Mouse (Mus musculus): ENCODE data around the gene Arhgap19.

The Arhgap19 gene

DNA sequence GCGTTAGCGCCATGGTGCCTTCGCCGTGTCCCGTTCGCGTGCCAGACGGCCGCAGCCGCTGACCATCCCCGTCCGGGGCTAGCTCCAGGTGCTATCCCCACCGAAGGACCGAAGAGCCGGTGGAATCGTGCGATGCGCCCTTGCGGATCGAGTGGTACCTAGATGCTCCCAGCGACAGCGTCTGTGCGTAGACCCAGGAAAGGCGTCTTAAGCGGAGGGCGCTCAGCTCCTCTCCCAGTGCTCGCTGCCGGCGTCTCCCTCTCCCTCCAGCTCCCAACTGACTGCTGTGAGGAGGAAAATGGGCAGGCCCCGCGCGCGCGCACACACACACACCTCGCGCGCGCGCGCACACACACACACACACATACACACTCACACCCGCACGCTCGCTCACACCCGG is 58.5 kb downstream of the Arhgap19 start, which contains the start of gene Slit1:
Gene Slit1 (minus strand): TSS at position 270 of the 400 bp plus-strand sequence.
- DNase-seq (ENCODE audit: low read depth, low spot score), result no peak

DNA sequence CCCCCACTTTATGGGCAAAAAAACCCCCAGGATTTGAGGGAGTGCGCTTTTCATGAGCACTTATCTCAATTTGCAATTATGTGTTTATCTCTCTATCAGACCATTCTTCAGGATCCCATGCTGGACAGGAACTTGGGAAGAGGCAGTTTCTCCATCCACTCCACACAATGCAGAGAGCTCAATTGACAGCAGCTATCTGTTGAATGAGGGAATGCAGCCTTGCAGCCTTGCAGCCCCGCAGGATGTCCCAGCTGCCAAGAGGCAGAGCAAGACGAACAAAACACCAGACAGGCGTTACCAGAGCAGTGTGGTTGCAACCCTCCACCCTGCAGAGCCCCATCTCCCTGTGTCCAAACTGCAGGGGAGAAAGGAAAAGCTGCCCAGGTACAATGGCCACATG is 63.0 kb downstream of the Arhgap19 start:
- DNase-seq (ENCODE audit: low read depth, low spot score), result no peak

DNA sequence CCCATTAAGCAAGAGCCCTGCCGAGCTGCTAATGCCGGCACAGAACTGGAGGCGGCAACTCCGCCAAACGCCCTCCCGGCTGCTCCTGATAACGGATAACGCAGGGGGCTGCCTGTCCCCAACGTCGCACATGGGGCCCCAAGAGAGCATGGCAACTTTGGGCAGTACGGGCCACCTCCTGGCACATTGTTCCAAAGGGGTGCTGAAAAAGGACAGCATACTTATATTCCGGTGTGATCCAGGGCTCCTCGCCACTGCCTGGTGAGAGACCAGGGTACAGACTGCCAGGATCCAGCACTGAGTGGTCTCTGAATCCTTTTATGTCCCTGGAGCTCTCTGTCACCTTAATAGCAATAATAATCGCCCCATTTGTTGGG is 63.4 kb downstream of the Arhgap19 start:
- no peak for DNase-seq (ENCODE audit: low read depth, low spot score)

DNA sequence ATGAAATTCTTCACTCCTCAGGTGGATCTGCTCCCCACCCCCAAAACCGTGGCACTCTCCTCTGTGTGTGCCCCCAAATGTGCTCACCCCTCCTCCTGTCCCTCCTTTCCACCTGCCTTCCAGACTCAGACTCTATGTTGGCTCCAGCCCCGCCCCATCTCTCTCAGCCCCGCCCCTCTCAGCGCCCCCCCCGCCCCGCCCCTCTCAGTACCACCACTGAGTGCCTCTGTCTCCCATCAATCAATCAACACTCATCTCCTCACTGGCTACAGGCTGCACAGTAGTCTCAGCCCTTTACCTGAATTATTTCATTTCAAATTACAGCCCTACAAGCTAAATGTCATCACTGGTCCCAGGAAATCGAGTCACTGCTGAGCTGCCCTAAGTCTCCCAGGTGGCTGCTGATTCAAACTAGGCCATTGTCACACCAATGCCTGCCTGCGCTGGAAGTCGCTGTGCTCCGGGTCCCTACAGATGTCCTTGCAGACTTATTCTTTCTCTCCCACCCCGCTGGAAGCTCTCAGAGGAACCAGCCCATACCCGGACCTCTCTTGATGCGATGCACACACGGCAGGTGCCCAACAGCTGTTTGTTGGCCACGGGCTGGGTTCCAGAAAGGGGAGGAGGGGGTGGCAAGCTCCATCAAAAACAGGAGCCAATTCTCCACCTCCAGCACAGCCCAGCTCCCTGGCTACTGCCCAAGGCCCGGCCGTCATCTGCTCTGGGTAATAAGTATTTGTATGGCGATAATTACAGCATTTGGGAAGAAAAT is 64.0 kb downstream of the Arhgap19 start:
- DNase-seq (ENCODE audit: low read depth, low spot score), result no peak

DNA sequence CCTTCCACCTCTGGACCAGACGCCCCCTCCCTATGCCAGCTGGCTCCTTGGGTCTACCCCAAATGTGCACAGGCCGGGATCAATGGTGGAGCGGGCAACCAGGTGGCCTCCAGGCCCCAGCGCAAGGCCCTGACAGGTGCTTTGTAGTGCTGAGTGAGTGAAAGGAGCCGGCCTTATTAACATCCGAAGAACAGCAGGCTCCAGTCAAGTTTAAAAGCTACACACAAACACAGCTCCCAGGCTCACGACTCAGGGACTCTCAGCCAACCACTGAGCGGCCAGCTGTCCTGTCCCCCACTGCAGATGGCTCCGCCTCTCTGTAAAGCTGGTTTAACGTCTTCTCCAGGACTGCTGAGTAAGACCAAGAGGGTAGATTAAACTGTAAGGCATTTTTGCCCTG is 67.2 kb downstream of the Arhgap19 start:
- DNase-seq (ENCODE audit: low read depth, low spot score), result no peak

DNA sequence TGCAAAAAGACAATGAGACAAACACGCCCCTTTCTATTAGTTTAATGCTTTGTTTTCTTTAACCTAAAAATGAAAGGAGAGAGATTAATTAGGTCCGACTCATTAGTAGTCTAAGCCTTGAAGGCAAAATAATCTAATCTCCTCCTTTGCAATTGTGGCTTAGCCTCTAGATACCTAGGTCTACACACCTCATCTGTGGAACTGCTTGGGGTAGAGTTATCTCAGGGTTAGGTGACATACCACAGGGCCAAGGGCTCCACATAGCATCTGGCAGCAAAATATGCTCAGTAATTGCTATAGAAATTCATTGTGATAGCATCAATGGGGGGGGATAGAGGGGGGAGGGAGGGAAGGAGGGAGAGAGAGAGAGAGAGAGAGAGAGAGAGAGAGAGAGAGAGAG is 76.4 kb downstream of the Arhgap19 start:
- DNase-seq (ENCODE audit: low read depth, low spot score), result no peak

DNA sequence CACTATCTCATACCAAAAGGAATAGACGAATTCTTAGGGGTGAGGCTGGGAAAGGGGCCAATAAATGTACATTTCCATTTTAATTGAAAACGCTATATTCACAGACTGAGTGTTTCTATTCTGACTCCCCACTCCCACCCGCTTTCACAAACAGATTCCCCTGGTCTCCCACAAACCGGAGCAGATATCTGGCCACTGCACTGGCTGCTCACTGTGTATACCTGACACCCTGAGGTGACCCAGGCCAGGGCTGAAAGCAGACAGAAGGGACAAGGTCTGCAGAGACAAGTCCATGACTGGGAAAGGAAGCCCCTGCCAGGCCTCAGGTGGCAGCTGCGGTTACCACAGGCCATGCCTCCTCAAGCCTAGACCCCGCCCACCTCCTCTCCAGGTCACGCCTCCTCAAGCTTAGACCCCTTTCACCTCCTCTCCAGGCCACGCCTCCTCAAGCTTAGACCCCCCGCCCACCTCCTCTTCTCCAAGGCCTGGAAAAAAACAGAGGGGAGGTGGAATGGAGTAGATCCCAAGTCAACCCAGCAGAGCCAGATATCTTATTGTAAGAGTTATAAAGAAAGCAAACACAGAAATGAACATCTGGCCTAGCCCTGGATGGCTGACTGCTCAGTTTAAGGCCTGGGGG is 76.9 kb downstream of the Arhgap19 start:
- peak; percentile 63 for DNase-seq (ENCODE audit: low read depth, low spot score)

DNA sequence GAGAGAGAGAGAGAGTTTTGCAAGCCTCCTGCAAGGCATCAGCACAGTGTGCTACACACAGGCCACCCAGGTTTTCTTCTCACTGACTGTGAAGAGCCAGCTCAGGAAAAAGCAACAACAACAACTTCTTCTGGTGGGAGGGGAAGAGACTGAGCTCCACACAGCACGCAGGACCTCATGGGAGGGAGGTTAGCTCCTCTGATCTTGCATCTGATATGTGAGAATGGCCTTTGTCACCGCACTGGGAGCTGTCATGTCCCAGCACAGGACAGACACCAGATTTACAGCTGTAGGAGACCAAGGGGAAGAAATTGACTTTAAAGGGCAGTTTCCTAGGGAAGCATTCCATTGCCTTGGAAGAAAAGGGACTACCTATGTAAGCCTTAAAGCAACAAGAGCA is 78.5 kb downstream of the Arhgap19 start:
- no peak for DNase-seq (ENCODE audit: low read depth, low spot score)

DNA sequence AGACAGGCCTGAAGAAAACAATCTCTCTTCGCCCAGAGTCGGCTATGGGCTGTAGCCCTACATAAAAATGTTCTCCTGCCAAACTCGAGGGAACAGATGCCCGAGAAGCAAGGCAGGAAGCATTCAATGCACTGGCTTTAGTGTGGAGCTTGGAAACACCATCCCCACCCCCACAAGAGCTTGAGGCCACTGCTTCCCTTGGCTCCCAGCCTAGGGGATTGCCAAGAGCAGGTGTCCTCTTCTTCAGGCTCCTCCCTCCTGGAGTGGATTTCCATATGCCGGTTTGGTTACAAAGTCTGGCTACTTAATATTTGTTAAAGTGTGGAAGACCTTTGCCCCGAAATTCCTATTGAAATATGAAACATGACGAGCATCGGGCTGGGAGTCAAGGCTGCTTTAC is 82.4 kb downstream of the Arhgap19 start:
- no peak for DNase-seq (ENCODE audit: low read depth, low spot score)
